Mouse (Mus musculus) MEL (cell line): ENCODE results near the gene Cnot2. TPM values are rescaled to one million over a fixed set of nuclear protein-coding genes. Genes with fewer than 3 reads are reported as not detected.
A peak's percentile ranks its signal among the peaks of the same experiment; 100 is the strongest.

Experiments used
- DNase-seq: peaks from one replicate; pipeline ENCODE4 v3.0.0; 2011; ENCODE audit warnings: low read depth, low spot score
- H3K27ac ChIP-seq: 2 replicates; pipeline ENCODE4 v1.5.1; 2012; ENCODE audit warnings: low read depth, mild to moderate bottlenecking, control low read depth, low read length, moderate library complexity; ENCODE audit not compliant: control insufficient read depth
- H3K27me3 ChIP-seq, 2 experiments: fragments of 150-350 bp in 1 of 2; sonication (generic) in 1 of 2; 2 replicates each; pipeline ENCODE4 v1.6.1; 2012; ENCODE audit warnings: low read length in 2 of 2, mild to moderate bottlenecking in 2 of 2, improper control_type of control experiment in 1 of 2, moderate library complexity in 1 of 2; ENCODE audit not compliant: insufficient read depth in 2 of 2, control insufficient read depth in 1 of 2
- H3K36me3 ChIP-seq, 2 experiments: 2 replicates each; pipeline ENCODE4 v1.6.1; 2012 to 2014; ENCODE audit warnings: low read length in 2 of 2, improper control_type of control experiment in 1 of 2, inconsistent platforms in 1 of 2, mild to moderate bottlenecking in 1 of 2; ENCODE audit not compliant: insufficient read depth in 2 of 2, control insufficient read depth in 1 of 2
- H3K4me1 ChIP-seq, 2 experiments: fragments of 150-350 bp in 1 of 2; sonication (generic) in 1 of 2; 2 replicates each; pipeline ENCODE4 v1.6.1; 2012; ENCODE audit warnings: low read length in 2 of 2, improper control_type of control experiment in 1 of 2, mild to moderate bottlenecking in 1 of 2; ENCODE audit not compliant: insufficient read depth in 2 of 2, control insufficient read depth in 1 of 2
- H3K4me3 ChIP-seq, 2 experiments: fragments of 150-350 bp in 1 of 2; sonication (generic) in 1 of 2; 2 replicates each; pipeline ENCODE4 v1.5.1; 2012; ENCODE audit warnings: low read depth in 2 of 2, low read length in 2 of 2, mild to moderate bottlenecking in 2 of 2, moderate library complexity in 2 of 2, control low read depth in 1 of 2, improper control_type of control experiment in 1 of 2; ENCODE audit not compliant: control insufficient read depth in 1 of 2, insufficient read depth in 1 of 2
- H3K79me2 ChIP-seq: 2 replicates; pipeline ENCODE4 v1.6.1; 2012; ENCODE audit warnings: mild to moderate bottlenecking, low read length, moderate library complexity; ENCODE audit not compliant: control insufficient read depth, poor library complexity, insufficient read depth
- H3K9ac ChIP-seq: 2 replicates; pipeline ENCODE4 v1.6.1; 2012; ENCODE audit warnings: low read depth, mild to moderate bottlenecking, control low read depth, low read length, moderate library complexity; ENCODE audit not compliant: control insufficient read depth, poor library complexity, severe bottlenecking
- H3K9me3 ChIP-seq: fragments of 150-350 bp; sonication (generic); replicated peaks from 2 replicates; pipeline ENCODE4 v1.6.1; 2012; ENCODE audit warnings: mild to moderate bottlenecking, low read length, improper control_type of control experiment, moderate library complexity; ENCODE audit not compliant: insufficient read depth
- BHLHE40 ChIP-seq: IDR thresholded peaks from 2 replicates; pipeline ENCODE4 v1.6.1; 2012; ENCODE audit warnings: low read depth, mild to moderate bottlenecking, inconsistent platforms, low read length, improper control_type of control experiment, borderline replicate concordance
- CHD2 ChIP-seq: IDR thresholded peaks from 2 replicates; pipeline ENCODE4 v1.6.1; 2011; ENCODE audit warnings: low read length, improper control_type of control experiment
- CTCF ChIP-seq, 3 experiments: IDR thresholded peaks in 2 of 3; conservative IDR thresholded peaks in 1 of 3; 2 replicates each; pipeline ENCODE4 v1.5.1; 2011 to 2012; ENCODE audit warnings: low read length in 3 of 3, low read depth in 2 of 3, mild to moderate bottlenecking in 2 of 3, improper control_type of control experiment in 1 of 3, inconsistent platforms in 1 of 3, mixed read lengths in 1 of 3, moderate library complexity in 1 of 3; ENCODE audit not compliant: control insufficient read depth in 1 of 3, insufficient read depth in 1 of 3, poor library complexity in 1 of 3, severe bottlenecking in 1 of 3
- EP300 ChIP-seq, 2 experiments: IDR thresholded peaks; 2 replicates each; pipeline ENCODE4 v1.6.1; 2011; ENCODE audit warnings: improper control_type of control experiment in 2 of 2, low read length in 2 of 2, low read depth in 1 of 2, mild to moderate bottlenecking in 1 of 2
- ETS1 ChIP-seq: IDR thresholded peaks from 2 replicates; pipeline ENCODE4 v1.6.1; 2012; ENCODE audit warnings: low read depth, mild to moderate bottlenecking, inconsistent platforms, low read length, improper control_type of control experiment, moderate library complexity
- HCFC1 ChIP-seq: IDR thresholded peaks from 2 replicates; pipeline ENCODE4 v1.6.1; 2012; ENCODE audit warnings: low read depth, mild to moderate bottlenecking, inconsistent platforms, low read length, improper control_type of control experiment, moderate library complexity
- JUND ChIP-seq: IDR thresholded peaks from 2 replicates; pipeline ENCODE4 v1.6.1; 2011; ENCODE audit warnings: low read depth, mild to moderate bottlenecking, improper control_type of control experiment, low read length
- MAZ ChIP-seq: IDR thresholded peaks from 2 replicates; pipeline ENCODE4 v1.6.1; 2012; ENCODE audit warnings: low read depth, mild to moderate bottlenecking, inconsistent platforms, low read length, improper control_type of control experiment
- POLR2AphosphoS2 ChIP-seq: IDR thresholded peaks from 2 replicates; pipeline ENCODE4 v1.6.1; 2011; ENCODE audit warnings: low read length, improper control_type of control experiment
- POLR2AphosphoS5 ChIP-seq: IDR thresholded peaks from 2 replicates; pipeline ENCODE4 v1.6.1; 2012; ENCODE audit warnings: low read depth, borderline replicate concordance, mild to moderate bottlenecking, inconsistent platforms, low read length, moderate library complexity, mixed read lengths
- RCOR1 ChIP-seq: IDR thresholded peaks from 2 replicates; pipeline ENCODE4 v1.6.1; 2012; ENCODE audit warnings: low read depth, mild to moderate bottlenecking, inconsistent platforms, low read length, improper control_type of control experiment
- UBTF ChIP-seq: IDR thresholded peaks from 2 replicates; pipeline ENCODE4 v1.6.1; 2012; ENCODE audit warnings: low read depth, mild to moderate bottlenecking, inconsistent platforms, low read length, improper control_type of control experiment, moderate library complexity, borderline replicate concordance; ENCODE audit not compliant: insufficient read depth
- USF2 ChIP-seq, 2 experiments: IDR thresholded peaks; 2 replicates each; pipeline ENCODE4 v1.6.1; 2011 to 2012; ENCODE audit warnings: improper control_type of control experiment in 2 of 2, low read length in 2 of 2, borderline replicate concordance in 1 of 2, inconsistent platforms in 1 of 2, low read depth in 1 of 2, mild to moderate bottlenecking in 1 of 2; ENCODE audit not compliant: insufficient read depth in 1 of 2
- ZC3H11A ChIP-seq: IDR thresholded peaks from 2 replicates; pipeline ENCODE4 v1.6.1; 2012; ENCODE audit warnings: low read depth, mild to moderate bottlenecking, inconsistent platforms, low read length, improper control_type of control experiment
- ZKSCAN1 ChIP-seq: IDR thresholded peaks from 2 replicates; pipeline ENCODE4 v1.6.1; 2012; ENCODE audit warnings: low read depth, mild to moderate bottlenecking, inconsistent platforms, low read length, improper control_type of control experiment, moderate library complexity
- polyA plus RNA-seq, 2 experiments: library from polyadenylated mRNA; stranded (reverse) in 1 of 2; unstranded in 1 of 2; fragments of >175 nt in 1 of 2; fragments of >200 nt in 1 of 2; gene quantifications; 2 replicates each; pipeline versions ENCODE4 v1.2.1 to v1.2.4; 2012; ENCODE audit warnings: low replicate concordance in 2 of 2, low read depth in 1 of 2; ENCODE audit not compliant: insufficient read length in 2 of 2, insufficient read depth in 1 of 2, missing spikeins in 1 of 2
- total RNA-seq: library from RNA; depleted of rRNA; stranded (reverse); fragments of 300-350 nt; gene quantifications from 2 replicates; pipeline ENCODE4 v1.2.3, GENCODE M21; 2012

Gene Cnot2
- total and polyA plus RNA-seq, 3 experiments = 84.3 to 554 (median 88.8) TPM

- TF ChIP-seq POLR2AphosphoS5 = no peak
- TF ChIP-seq, all 39 proteins: peak for 14
Measured at GRCm38 (mm10) chr10:116481917-116482316, 99.4 kb downstream of the Cnot2 start (continued).

- H3K27ac ChIP-seq = no peak overlapping the region
- TF ChIP-seq RCOR1 (no peak), CTCF (IDR thresholded peaks at IDR 0.05 in 2 of 3, conservative IDR thresholded peaks at IDR 0.05 in 1 of 3; ENCODE audit: control insufficient read depth in 1 of 3, insufficient read depth in 1 of 3, low read depth in 2 of 3, low read length in 3 of 3, poor library complexity in 1 of 3, severe bottlenecking in 1 of 3) (peak in 2 of 3 experiments; percentile 5 to 31; a peak in 2 of 6 replicates)
- H3K4me3 ChIP-seq = no peak overlapping the region
- H3K4me1 ChIP-seq = peaks cover 2 to 11% of the 10 kb centered on the region in 2 experiments; a peak in 3 of 4 replicates
- H3K36me3 ChIP-seq = peaks cover 6 to 20% of the 10 kb centered on the region in 2 experiments
- H3K9me3 ChIP-seq = no peaks in the 10 kb centered on the region
- H3K9ac ChIP-seq = no peak overlapping the region
- no peak for DNase-seq
- no peaks in the 10 kb centered on the region for H3K27me3 ChIP-seq
- H3K79me2 ChIP-seq = no peaks in the 10 kb centered on the region
Measured at GRCm38 (mm10) chr10:116480988-116481387, 100.3 kb downstream of the Cnot2 start.

- Histone ChIP-seq H3K36me3 (peaks cover 0 to 6% of the 10 kb centered on the region in 2 experiments; a peak in 1 of 4 replicates), H3K4me3 (no peak overlapping the region), H3K9ac (no peak overlapping the region), H3K9me3 (no peaks in the 10 kb centered on the region), H3K27ac (no peak overlapping the region), H3K27me3 (no peaks in the 10 kb centered on the region), H3K79me2 (no peaks in the 10 kb centered on the region), H3K4me1 (peaks cover 0 to 5% of the 10 kb centered on the region in 2 experiments; a peak in 3 of 4 replicates)
- no peak for DNase-seq
- TF ChIP-seq ETS1 (no peak), HCFC1 (no peak), ZKSCAN1 (no peak), POLR2AphosphoS5 (no peak), MAZ (no peak), BHLHE40 (no peak), POLR2AphosphoS2 (no peak), CHD2 (no peak), CTCF (IDR thresholded peaks at IDR 0.05 in 2 of 3, conservative IDR thresholded peaks at IDR 0.05 in 1 of 3; ENCODE audit: control insufficient read depth in 1 of 3, insufficient read depth in 1 of 3, low read depth in 2 of 3, low read length in 3 of 3, poor library complexity in 1 of 3, severe bottlenecking in 1 of 3) (no peak)
Measured at GRCm38 (mm10) chr10:116476559-116476958, 104.8 kb downstream of the Cnot2 start.

GRCm38 (mm10) chr10:116475725-116476124 is 105.6 kb downstream of the Cnot2 start:
- TF ChIP-seq RCOR1 = no peak
- no peak for TF ChIP-seq UBTF
- no peak for TF ChIP-seq JUND
- no peak for TF ChIP-seq USF2 (IDR thresholded peaks at IDR 0.05; ENCODE audit: borderline replicate concordance in 1 of 2, insufficient read depth in 1 of 2, low read depth in 1 of 2, low read length in 2 of 2)
- TF ChIP-seq ZC3H11A = no peak
- TF ChIP-seq EP300 (IDR thresholded peaks at IDR 0.05; ENCODE audit: low read depth in 1 of 2, low read length in 2 of 2) = no peak
- no peak overlapping the region for H3K9ac ChIP-seq
- no peaks in the 10 kb centered on the region for H3K36me3 ChIP-seq
- no peak overlapping the region for H3K27ac ChIP-seq
- DNase-seq = no peak
- H3K9me3 ChIP-seq = no peaks in the 10 kb centered on the region
- H3K79me2 ChIP-seq = no peaks in the 10 kb centered on the region
- H3K4me1 ChIP-seq = no peaks in the 10 kb centered on the region; a peak in 1 of 4 replicates
- no peaks in the 10 kb centered on the region for H3K27me3 ChIP-seq
- no peak overlapping the region for H3K4me3 ChIP-seq
